Mouse (Mus musculus): ENCODE measurements around the gene 3110082I17Rik. TPM values are rescaled to one million over a fixed set of nuclear protein-coding genes. Genes with fewer than 3 reads are reported as not detected.

Gene 3110082I17Rik
- total and polyA plus RNA-seq, 3 experiments: 41.2 to 100.0 (median 46.9) TPM

DNA sequence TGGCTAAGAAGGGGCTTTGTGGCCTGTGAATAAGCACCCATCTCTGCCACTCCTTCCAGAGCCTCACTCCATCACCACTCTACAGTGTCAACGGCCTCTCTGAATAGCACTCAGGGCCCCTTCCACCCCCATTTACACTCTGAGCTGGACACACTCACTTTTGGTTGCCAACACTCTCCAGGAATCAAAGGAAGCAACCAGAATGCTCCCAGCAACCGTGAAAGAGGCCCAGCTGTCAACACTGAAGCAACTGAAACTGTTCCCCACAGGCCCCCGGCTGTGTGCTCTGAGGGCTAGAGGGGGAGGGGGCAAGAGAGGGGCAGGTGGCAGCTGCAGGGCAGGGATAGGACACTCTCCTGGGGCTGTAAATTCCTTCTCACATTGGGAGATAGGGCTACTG is 41.7 kb downstream of the 3110082I17Rik start:
- Histone ChIP-seq H3K27me3 (replicated peaks) (no peaks in the 10 kb centered on the region), H3K4me3 (replicated peaks in 1 of 3; ENCODE audit: low read depth in 2 of 3, low read length in 2 of 3, poor library complexity in 1 of 3) (no peak overlapping the region), H3K27ac (ENCODE audit: insufficient read depth, low read depth) (no peak overlapping the region), H3K9ac (ENCODE audit: insufficient read depth, low read depth) (no peak overlapping the region), H3K79me2 (replicated peaks; ENCODE audit: control insufficient read depth, extremely low read depth, insufficient read depth, poor library complexity, severe bottlenecking) (no peaks in the 10 kb centered on the region), H3K4me2 (ENCODE audit: insufficient read depth, low read depth, poor library complexity, severe bottlenecking) (no peak overlapping the region), H3K4me1 (ENCODE audit: control insufficient read depth in 1 of 2, insufficient read depth in 2 of 2) (peaks cover 0 to 11% of the 10 kb centered on the region in 2 experiments; a peak in 2 of 4 replicates), H3K36me3 (replicated peaks in 1 of 2; ENCODE audit: control insufficient read depth in 1 of 2, insufficient read depth in 1 of 2, low read length in 1 of 2) (peaks cover 3 to 85% of the 10 kb centered on the region in 2 experiments), H3K9me3 (replicated peaks; ENCODE audit: low read length) (no peaks in the 10 kb centered on the region)
- TF ChIP-seq MAFK (IDR thresholded peaks at IDR 0.05; ENCODE audit: insufficient replicate concordance, low read length) (no peak), POLR2AphosphoS2 (IDR thresholded peaks at IDR 0.05; ENCODE audit: low read depth, low read length) (no peak), RAD21 (IDR thresholded peaks at IDR 0.05; ENCODE audit: low read depth, low read length) (no peak), EP300 (IDR thresholded peaks at IDR 0.05; ENCODE audit: low read length) (no peak), ZMIZ1 (IDR thresholded peaks at IDR 0.05; ENCODE audit: low read depth, low read length) (no peak), KAT2A (IDR thresholded peaks at IDR 0.05; ENCODE audit: insufficient replicate concordance, low read length) (no peak), ZKSCAN1 (IDR thresholded peaks at IDR 0.05; ENCODE audit: borderline replicate concordance, low read depth, low read length) (no peak)
- DNase-seq (ENCODE audit: extremely low read depth): no peak
- dilution Hi-C loops (cut with MboI; ENCODE audit: extremely low pct_ligation_motif_present, extremely low pct_unique_long_range_greater_than_20kb, low sequenced_read_pairs) (no loop called here), in situ Hi-C loops (cut with MboI; ENCODE audit: low pct_ligation_motif_present, low pct_unique_long_range_greater_than_20kb, low sequenced_read_pairs) (no loop called here)

DNA sequence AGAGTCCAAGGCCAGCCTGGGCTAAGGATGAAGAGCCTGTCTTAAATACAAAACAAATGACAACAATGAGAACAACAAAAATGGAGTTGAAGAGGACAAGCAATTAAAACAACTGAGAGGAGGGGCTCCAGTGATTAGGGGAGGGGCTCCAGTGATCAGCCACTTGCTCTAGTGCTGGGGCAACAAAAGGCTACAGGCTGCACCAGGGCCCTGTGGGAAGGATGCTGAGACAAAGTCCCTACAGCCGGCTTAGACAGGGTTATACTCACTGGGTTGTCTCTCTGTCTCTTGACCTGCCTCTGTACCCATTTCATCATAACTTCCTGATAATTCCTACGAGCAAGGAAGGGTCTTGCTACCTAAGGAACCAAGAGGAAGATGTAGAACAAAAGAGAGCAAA is 42.2 kb downstream of the 3110082I17Rik start:
- Histone ChIP-seq H3K27me3 (replicated peaks) (no peaks in the 10 kb centered on the region), H3K9me3 (replicated peaks; ENCODE audit: low read length) (no peaks in the 10 kb centered on the region), H3K4me2 (ENCODE audit: insufficient read depth, low read depth, poor library complexity, severe bottlenecking) (no peak overlapping the region), H3K4me1 (ENCODE audit: control insufficient read depth in 1 of 2, insufficient read depth in 2 of 2) (peaks cover 0 to 11% of the 10 kb centered on the region in 2 experiments; a peak in 2 of 4 replicates), H3K36me3 (replicated peaks in 1 of 2; ENCODE audit: control insufficient read depth in 1 of 2, insufficient read depth in 1 of 2, low read length in 1 of 2) (peaks cover 3 to 83% of the 10 kb centered on the region in 2 experiments), H3K27ac (ENCODE audit: insufficient read depth, low read depth) (no peak overlapping the region), H3K79me2 (replicated peaks; ENCODE audit: control insufficient read depth, extremely low read depth, insufficient read depth, poor library complexity, severe bottlenecking) (no peaks in the 10 kb centered on the region), H3K4me3 (replicated peaks in 1 of 3; ENCODE audit: low read depth in 2 of 3, low read length in 2 of 3, poor library complexity in 1 of 3) (no peak overlapping the region), H3K9ac (ENCODE audit: insufficient read depth, low read depth) (no peak overlapping the region)
- dilution Hi-C loops (cut with MboI; ENCODE audit: extremely low pct_ligation_motif_present, extremely low pct_unique_long_range_greater_than_20kb, low sequenced_read_pairs): no loop called here
- TF ChIP-seq IRF4 (IDR thresholded peaks at IDR 0.05; ENCODE audit: low read depth, low read length) (no peak), USF2 (conservative IDR thresholded peaks at IDR 0.05; ENCODE audit: low read depth, low read length) (no peak), RCOR1 (conservative IDR thresholded peaks at IDR 0.05; ENCODE audit: low read depth, low read length) (no peak), MAX (IDR thresholded peaks at IDR 0.05; ENCODE audit: low read length) (no peak), CHD1 (IDR thresholded peaks at IDR 0.05; ENCODE audit: low read depth, low read length) (no peak), ZMIZ1 (IDR thresholded peaks at IDR 0.05; ENCODE audit: low read depth, low read length) (no peak), SMC3 (IDR thresholded peaks at IDR 0.05; ENCODE audit: low read depth, low read length) (no peak), POLR2A (IDR thresholded peaks at IDR 0.05; ENCODE audit: low read depth, low read length) (no peak), CTCF (conservative IDR thresholded peaks at IDR 0.05 in 1 of 2, IDR thresholded peaks at IDR 0.05 in 1 of 2; ENCODE audit: low read depth in 2 of 2, low read length in 2 of 2) (no peak), ZC3H11A (IDR thresholded peaks at IDR 0.05; ENCODE audit: low read depth, low read length) (no peak), MAFK (IDR thresholded peaks at IDR 0.05; ENCODE audit: insufficient replicate concordance, low read length) (no peak), GABPA (IDR thresholded peaks at IDR 0.05; ENCODE audit: insufficient replicate concordance, low read depth, low read length) (no peak)
- in situ Hi-C loops (cut with MboI; ENCODE audit: low pct_ligation_motif_present, low pct_unique_long_range_greater_than_20kb, low sequenced_read_pairs): no loop called here
- DNase-seq (ENCODE audit: extremely low read depth): no peak

All from CH12.LX (cell line).